Mouse (Mus musculus) left cerebral cortex, adult 9 months (tissue): ENCODE measurements around the gene Vsig2.

Experiments used
- DNase-seq, 2 experiments: peaks; one replicate each; pipeline ENCODE4 v3.0.0; 2022; ENCODE audit warnings: low spot score in 2 of 2

The Vsig2 gene

DNA sequence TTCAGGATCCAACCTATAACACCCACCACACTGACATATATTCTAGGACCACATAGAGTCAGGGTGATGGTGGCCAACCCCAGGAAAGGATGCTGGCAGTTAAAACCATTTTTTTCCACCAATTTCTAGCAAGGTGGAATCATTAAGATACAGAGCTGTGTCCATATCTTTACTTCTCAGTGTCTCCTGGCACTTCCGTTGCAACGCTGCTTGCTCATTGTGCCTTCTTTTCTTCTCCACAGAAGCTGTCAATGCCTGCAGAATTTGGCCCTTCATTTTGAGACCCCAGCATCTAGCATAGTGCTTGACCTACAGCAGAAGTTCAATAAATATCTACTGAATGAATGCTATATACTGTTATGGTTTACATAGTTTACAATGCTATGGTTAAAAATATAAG, 28.0 kb downstream of the Vsig2 start:
- no peak for DNase-seq

GRCm38 (mm10) chr9:37567454-37567853, 28.4 kb downstream of the Vsig2 start:
- no peak for DNase-seq

- DNase-seq, result peak; percentile 63 to 68
Measured at GRCm38 (mm10) chr9:37567892-37568604, 29.0 kb downstream of the Vsig2 start.

- DNase-seq, result no peak
Measured at GRCm38 (mm10) chr9:37568605-37569214, 29.7 kb downstream of the Vsig2 start.

DNA sequence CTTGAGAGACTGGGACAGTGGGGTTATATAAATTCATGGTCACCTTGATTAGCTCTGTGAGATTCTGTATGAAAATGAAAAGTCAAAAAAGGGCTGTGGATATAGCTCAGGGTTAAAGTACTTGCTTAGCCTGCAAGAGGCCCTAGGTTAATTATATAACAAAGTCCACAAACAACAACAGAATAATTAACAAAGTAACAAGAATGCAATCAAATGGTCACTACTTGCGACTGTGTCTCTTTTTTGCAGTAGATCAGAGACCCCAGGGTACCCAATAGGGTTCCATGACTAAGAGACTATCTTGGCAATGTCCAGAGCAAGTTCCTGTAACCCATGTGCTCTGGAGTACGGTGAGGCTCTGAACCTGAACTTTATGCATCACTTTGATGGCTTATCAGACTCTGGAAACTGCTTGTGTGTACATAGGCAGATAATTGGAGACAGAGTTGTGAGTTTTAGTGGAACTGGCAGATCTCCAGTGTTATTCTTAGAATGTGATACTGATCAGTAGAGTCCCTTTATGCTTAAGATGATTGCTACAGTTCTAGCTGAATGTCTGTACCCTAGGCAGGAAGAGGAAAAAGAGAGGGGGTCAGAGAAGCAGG, 30.3 kb downstream of the Vsig2 start:
- DNase-seq, result no peak

DNA sequence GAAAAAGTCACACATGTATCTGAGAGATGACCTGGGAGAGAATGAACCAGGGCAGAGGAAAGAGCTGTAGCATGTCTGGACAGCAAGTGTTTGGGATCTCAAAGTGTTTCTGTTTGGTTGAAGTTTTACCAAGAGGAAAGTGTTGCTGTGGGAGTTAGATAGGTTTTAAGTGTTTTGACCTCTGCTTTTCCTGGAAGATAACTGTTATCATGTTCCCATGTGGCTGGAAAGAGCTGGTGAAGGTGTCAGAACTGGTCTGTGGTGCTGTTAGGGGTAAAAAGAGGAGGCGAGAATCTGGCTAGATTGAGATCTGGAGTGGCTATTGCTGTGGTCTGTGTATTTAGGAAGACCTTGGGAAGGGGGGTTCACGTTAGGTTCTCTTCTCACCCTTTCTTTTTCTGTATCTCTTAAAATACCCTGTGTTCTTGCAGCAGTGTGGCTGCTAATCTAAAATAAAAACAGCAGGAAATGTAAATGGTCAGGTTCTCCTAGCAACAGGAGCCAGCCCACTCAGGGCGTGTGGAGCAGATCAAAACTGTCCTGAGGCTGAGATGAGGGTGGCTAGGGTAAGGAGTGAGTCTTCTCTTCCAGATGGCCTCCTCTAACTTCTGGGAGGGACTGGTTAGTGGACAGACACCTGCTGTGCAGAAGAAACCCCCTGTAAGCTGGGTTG, 33.3 kb downstream of the Vsig2 start:
- no peak for DNase-seq

GRCm38 (mm10) chr9:37576436-37576930, 37.4 kb downstream of the Vsig2 start:
- DNase-seq, result peak; percentile 55 to 78

DNA sequence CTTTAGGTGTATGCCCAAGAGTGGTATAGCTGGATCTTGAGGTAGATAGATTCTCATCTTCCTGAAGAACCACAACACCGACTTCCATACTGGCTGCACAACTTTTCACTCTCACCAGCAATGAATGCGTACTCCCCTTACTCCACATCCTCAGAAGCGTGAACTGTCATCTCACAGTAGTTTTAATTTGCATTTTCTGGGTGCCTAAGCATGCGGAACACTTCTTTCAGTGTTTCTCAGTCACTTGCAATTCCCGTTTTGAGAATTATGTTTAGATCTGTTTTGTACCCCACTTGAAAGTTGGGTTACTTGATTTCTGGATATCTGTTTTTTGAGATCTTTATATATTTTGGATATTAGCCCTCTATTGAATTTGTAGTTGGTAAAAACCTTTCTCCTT, 44.5 kb downstream of the Vsig2 start:
- DNase-seq, result no peak

- no peak for DNase-seq
Measured at GRCm38 (mm10) chr9:37586718-37587117, 47.7 kb downstream of the Vsig2 start.

GRCm38 (mm10) chr9:37590381-37590780, 51.3 kb downstream of the Vsig2 start:
- no peak for DNase-seq

DNA sequence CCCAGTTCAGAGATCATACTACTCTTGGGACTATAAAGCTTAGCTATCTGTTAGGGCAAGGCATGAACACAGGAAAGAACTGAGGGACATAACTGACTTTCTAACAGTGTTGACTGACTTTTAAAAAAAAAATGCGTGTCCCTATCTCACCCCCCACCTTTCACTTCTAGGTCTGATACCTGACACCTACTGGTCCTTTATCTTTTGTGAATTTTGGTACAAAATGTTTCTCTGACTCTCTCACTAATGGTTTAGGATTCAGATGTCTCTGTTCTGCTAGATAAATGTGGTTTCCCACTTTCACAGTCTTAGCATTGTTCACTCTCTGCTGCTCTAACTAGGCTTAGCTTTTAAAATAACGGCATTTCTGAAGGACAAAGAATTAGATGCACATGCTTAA, 53.0 kb downstream of the Vsig2 start:
- DNase-seq, result no peak

DNA sequence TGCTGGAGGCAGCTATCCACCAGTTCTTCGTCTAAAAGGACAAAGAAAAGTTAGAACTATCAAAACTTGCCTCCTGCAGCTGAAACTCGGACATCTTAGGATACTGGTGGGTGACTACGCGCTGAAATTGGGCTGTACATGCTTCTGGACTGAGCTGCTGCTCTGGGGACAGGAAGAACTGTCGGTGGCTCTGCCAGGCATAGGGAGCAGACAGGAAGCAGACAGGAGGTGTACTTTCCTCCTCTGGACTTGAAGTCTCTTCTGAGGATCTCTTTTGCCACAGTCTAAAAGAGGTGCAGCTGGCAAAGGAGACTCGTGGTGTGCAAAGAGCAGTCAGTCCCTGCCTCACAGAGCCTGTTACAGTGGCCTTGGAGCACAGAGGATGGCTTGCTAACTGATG, 53.6 kb downstream of the Vsig2 start:
- no peak for DNase-seq

DNA sequence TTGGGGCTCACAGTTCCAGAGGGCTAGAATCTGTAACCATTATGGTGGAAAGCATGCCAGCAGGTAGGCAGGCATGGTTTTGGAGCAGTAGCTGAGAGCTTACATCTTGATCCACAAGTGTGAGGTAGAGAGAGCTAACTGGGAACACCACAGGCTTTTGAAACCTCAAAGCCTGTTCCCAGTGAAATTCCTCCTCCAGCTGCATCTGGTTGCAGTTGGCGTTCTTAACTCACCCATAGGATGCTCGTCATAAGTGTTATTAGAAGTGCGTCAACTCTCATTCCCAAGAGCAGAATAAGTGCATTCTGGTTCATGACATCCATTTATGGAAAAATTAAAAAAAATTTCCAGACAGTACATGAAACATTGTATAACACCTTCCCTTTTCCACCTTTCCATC, 54.6 kb downstream of the Vsig2 start:
- no peak for DNase-seq
